Mouse (Mus musculus) splenic B cell, adult 2 months (primary cell): ENCODE measurements around the gene Rilpl1.

Source experiments
- DNase-seq: peaks from one replicate; pipeline ENCODE4 v3.0.0-alpha.2; 2011; ENCODE audit warnings: low read depth, low spot score
- H3K27me3 ChIP-seq: 2 replicates; pipeline ENCODE4 v1.6.1; 2012; ENCODE audit warnings: mild to moderate bottlenecking, low read length, moderate library complexity, mixed read lengths; ENCODE audit not compliant: control insufficient read depth, poor library complexity, insufficient read depth, severe bottlenecking
- H3K36me3 ChIP-seq: 2 replicates; pipeline ENCODE4 v1.6.1; 2012; ENCODE audit warnings: mild to moderate bottlenecking, low read length, moderate library complexity, mixed read lengths; ENCODE audit not compliant: control insufficient read depth, poor library complexity, insufficient read depth, severe bottlenecking

The Rilpl1 gene

GRCm38 (mm10) chr5:124539905-124540304 is 8.7 kb upstream of the Rilpl1 start:
- Histone ChIP-seq H3K27me3 (no peaks in the 10 kb centered on the region), H3K36me3 (peaks cover 5% of the 10 kb centered on the region)
- DNase-seq = no peak

- H3K27me3 ChIP-seq = no peaks in the 10 kb centered on the region
- peak; percentile 89 for DNase-seq
- H3K36me3 ChIP-seq = peaks cover 2% of the 10 kb centered on the region; the same call in 1 of the 2 replicates
Measured at GRCm38 (mm10) chr5:124538813-124539792, 7.9 kb upstream of the Rilpl1 start.

GRCm38 (mm10) chr5:124536776-124537175 is 5.6 kb upstream of the Rilpl1 start:
- peak; percentile 41 for DNase-seq
- Histone ChIP-seq H3K27me3 (peaks cover 2% of the 10 kb centered on the region), H3K36me3 (no peaks in the 10 kb centered on the region)

- H3K27me3 ChIP-seq = peaks cover 2% of the 10 kb centered on the region
- no peak for DNase-seq
- no peaks in the 10 kb centered on the region for H3K36me3 ChIP-seq
Measured at GRCm38 (mm10) chr5:124535016-124535415, 3.8 kb upstream of the Rilpl1 start.

GRCm38 (mm10) chr5:124532451-124532850 is 1.3 kb upstream of the Rilpl1 start:
- no peak for DNase-seq
- H3K27me3 ChIP-seq = peaks cover 2% of the 10 kb centered on the region
- H3K36me3 ChIP-seq = no peaks in the 10 kb centered on the region

GRCm38 (mm10) chr5:124531583-124531930 is 366 bp upstream of the Rilpl1 start:
- no peak for DNase-seq
- Histone ChIP-seq H3K27me3 (peaks cover 2% of the 10 kb centered on the region), H3K36me3 (no peaks in the 10 kb centered on the region)

- H3K27me3 ChIP-seq = peaks cover 2% of the 10 kb centered on the region
- no peaks in the 10 kb centered on the region for H3K36me3 ChIP-seq
- no peak for DNase-seq
Measured at GRCm38 (mm10) chr5:124529697-124530096, 1.5 kb downstream of the Rilpl1 start.

GRCm38 (mm10) chr5:124529191-124529651 is 2.0 kb downstream of the Rilpl1 start:
- Histone ChIP-seq H3K27me3 (peaks cover 2% of the 10 kb centered on the region), H3K36me3 (no peaks in the 10 kb centered on the region)
- DNase-seq = no peak

GRCm38 (mm10) chr5:124528791-124529190 is 2.4 kb downstream of the Rilpl1 start:
- Histone ChIP-seq H3K27me3 (peaks cover 2% of the 10 kb centered on the region), H3K36me3 (no peaks in the 10 kb centered on the region)
- no peak for DNase-seq

GRCm38 (mm10) chr5:124528351-124528750 is 2.8 kb downstream of the Rilpl1 start:
- H3K36me3 ChIP-seq = no peaks in the 10 kb centered on the region
- DNase-seq = no peak
- H3K27me3 ChIP-seq = peaks cover 2% of the 10 kb centered on the region

- no peaks in the 10 kb centered on the region for H3K36me3 ChIP-seq
- no peaks in the 10 kb centered on the region for H3K27me3 ChIP-seq
- no peak for DNase-seq
Measured at GRCm38 (mm10) chr5:124524943-124525342, 6.2 kb downstream of the Rilpl1 start.

- H3K36me3 ChIP-seq = no peaks in the 10 kb centered on the region
- H3K27me3 ChIP-seq = no peaks in the 10 kb centered on the region
- peak; percentile 55 for DNase-seq
Measured at GRCm38 (mm10) chr5:124523032-124523431, 8.2 kb downstream of the Rilpl1 start.

- peak; percentile 43 for DNase-seq
- H3K36me3 ChIP-seq = no peaks in the 10 kb centered on the region
- no peaks in the 10 kb centered on the region for H3K27me3 ChIP-seq
Measured at GRCm38 (mm10) chr5:124521588-124521987, 9.6 kb downstream of the Rilpl1 start.

GRCm38 (mm10) chr5:124518648-124519047 is 12.5 kb downstream of the Rilpl1 start:
- H3K27me3 ChIP-seq = no peaks in the 10 kb centered on the region
- DNase-seq = no peak

GRCm38 (mm10) chr5:124515789-124516188 is 15.4 kb downstream of the Rilpl1 start:
- H3K36me3 ChIP-seq = no peaks in the 10 kb centered on the region
- no peaks in the 10 kb centered on the region for H3K27me3 ChIP-seq
- DNase-seq = no peak

More at GRCm38 (mm10) chr5:124518648-124519047, 12.5 kb downstream of the Rilpl1 start:
- no peaks in the 10 kb centered on the region for H3K36me3 ChIP-seq
